32 mouse cellular contexts compared by ENCODE assay signal in the genomic region with DNA sequence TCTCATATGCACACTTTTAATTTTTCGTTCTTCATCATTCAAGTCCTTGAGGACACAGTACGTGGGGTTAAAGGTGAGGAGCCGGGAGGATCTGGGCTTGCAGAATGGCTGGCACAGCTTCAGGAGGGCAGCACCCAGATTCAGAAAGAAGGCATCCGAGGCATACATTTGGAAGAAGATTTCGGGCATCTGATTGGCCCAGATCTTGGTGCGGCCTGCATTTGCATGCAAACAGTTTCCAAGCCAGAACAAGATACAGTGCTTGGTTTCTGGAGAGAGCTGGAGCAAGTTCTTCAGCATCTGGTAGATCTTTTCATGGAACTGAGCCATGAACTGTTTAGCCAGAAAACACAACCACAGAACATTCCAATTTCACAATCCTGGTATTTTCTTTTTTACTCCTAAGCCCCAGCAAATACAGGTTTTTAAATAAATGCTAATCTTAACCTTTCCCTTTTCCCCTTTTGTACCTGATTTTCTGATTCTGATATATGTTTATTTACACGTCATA. TPM values are rescaled to one million over a fixed set of nuclear protein-coding genes. Genes with fewer than 3 reads are reported as not detected.
A peak's percentile ranks its signal among the peaks of the same experiment; 100 is the strongest.
DNase-seq lines count a peak whose midpoint lies in the region; TF ChIP-seq lines count a peak whose summit lies in the region.
"Had no signal": no experiment of that assay in that cellular context is flagged by ENCODE, and none has a peak within 500 bp of the region (broad histone marks: within the 10 kb centered on the region; RNA-seq: fewer than 3 reads in every experiment).

No protein-coding gene starts in this region.

- H3K4me3 ChIP-seq in layer of hippocampus, adult 2 months: no peak overlapping the region
- H3K4me3 ChIP-seq: embryonic facial prominence, embryonic 15.5 days; heart, embryonic 15.5 days; intestine, embryonic 15.5 days; limb, embryonic 15.5 days; liver, embryonic 15.5 days; midbrain, embryonic 10.5 days; myocyte; neural tube, embryonic 13.5 days had no signal

- H3K27ac ChIP-seq in layer of hippocampus, adult 2 months: peak overlapping the region; percentile 69
- H3K27ac ChIP-seq: embryonic facial prominence, embryonic 15.5 days; heart, embryonic 15.5 days; intestine, embryonic 15.5 days; limb, embryonic 15.5 days; liver, embryonic 15.5 days; midbrain, embryonic 10.5 days; neural tube, embryonic 13.5 days had no signal

- no peak for TF ChIP-seq CTCF in layer of hippocampus, adult 2 months (conservative IDR thresholded peaks at IDR 0.05)

- DNase-seq in gastrocnemius, adult 18-20 months (ENCODE audit: low spot score): peak; percentile 25
- DNase-seq in gastrocnemius, postnatal 25 days: no peak
- DNase-seq in layer of hippocampus, adult 2 months (ENCODE audit: low spot score in 2 of 2): no peak
- no peak for DNase-seq in layer of hippocampus, adult 11-12 months (ENCODE audit: low spot score)
- DNase-seq in urinary bladder, postnatal 14 days (ENCODE audit: low spot score): peak; percentile 17
- no peak for DNase-seq in urinary bladder, adult 2 months (ENCODE audit: low spot score)
- peak; percentile 21 for DNase-seq in lung, postnatal 25 days (ENCODE audit: low spot score)
- DNase-seq in kidney, adult 8-10 months: no peak
- DNase-seq: adrenal gland, adult 8-10 months; cerebellum, adult 9-10 months; forebrain, postnatal 0 days; kidney, postnatal 25 days; left cerebral cortex, postnatal 4 days had no signal

RNA-seq across cellular contexts. Expression of gene Ube4a, which starts 19.2 kb away (rescaled TPM):
- 10 to 100 TPM; 39.8 to 48.4 TPM for total RNA-seq in gastrocnemius, adult 18-20 months (2021)
- total RNA-seq in gastrocnemius, postnatal 25 days (2021): 10 to 100 TPM; 32.9 to 35.5 TPM
- total RNA-seq in layer of hippocampus, adult 2 months (2021): 10 to 100 TPM; 73.0 to 75.2 TPM
- 23.2 and 29.1 TPM in 2 replicates for polyA plus RNA-seq in urinary bladder, adult 2 months (2012; rRNA removed)

RNA-seq across cellular contexts. Expression of gene Atp5l, which starts 25.7 kb away (rescaled TPM):
- total RNA-seq in gastrocnemius, adult 18-20 months (2021): 100 to 1,000 TPM; 671 to 820 TPM
- total RNA-seq in gastrocnemius, postnatal 25 days (2021): 100 to 1,000 TPM; 769 to 791 TPM
- total RNA-seq in layer of hippocampus, adult 2 months (2021): 100 to 1,000 TPM; 309 to 349 TPM
- polyA plus RNA-seq in urinary bladder, adult 2 months (2012; rRNA removed): 679 and 839 TPM in 2 replicates

RNA-seq across cellular contexts. Expression of gene Cd3g, which starts 34.0 kb away (rescaled TPM):
- not detected for total RNA-seq in gastrocnemius, adult 18-20 months (2021)
- under 1 TPM in 1 of 2 experiments, not detected in 1; 0.54 TPM for total RNA-seq in gastrocnemius, postnatal 25 days (2021)
- total RNA-seq in layer of hippocampus, adult 2 months (2021): not detected
- 1.5 and 1.8 TPM in 2 replicates for polyA plus RNA-seq in urinary bladder, adult 2 months (2012; rRNA removed)
- total RNA-seq: forebrain, postnatal 0 days; layer of hippocampus, postnatal 14 days; left cerebral cortex, adult 8-10 months; left cerebral cortex, postnatal 4 days had no signal
- polyA plus RNA-seq: brain, embryonic 14.5 days; forebrain, embryonic 11.5 days; forebrain, postnatal 0 days; hindbrain, embryonic 16.5 days; kidney, embryonic 14.5 days; midbrain, embryonic 10.5 days; midbrain, embryonic 16.5 days; neural tube, embryonic 13.5 days; Patski; testis, adult 2 months had no signal

RNA-seq across cellular contexts. Expression of gene Cd3d, which starts 35.3 kb away (rescaled TPM):
- not detected for total RNA-seq in gastrocnemius, adult 18-20 months (2021)
- total RNA-seq in gastrocnemius, postnatal 25 days (2021): not detected
- total RNA-seq in layer of hippocampus, adult 2 months (2021): not detected
- 0.55 and 0.68 TPM in 2 replicates for polyA plus RNA-seq in urinary bladder, adult 2 months (2012; rRNA removed)
- total RNA-seq: ES-E14; forebrain, postnatal 0 days; hematopoietic stem cell, adult 5-6 weeks; layer of hippocampus, postnatal 14 days; left cerebral cortex, adult 8-10 months; left cerebral cortex, postnatal 4 days had no signal
- polyA plus RNA-seq: brain, embryonic 14.5 days; embryonic facial prominence, embryonic 15.5 days; forebrain, embryonic 11.5 days; forebrain, postnatal 0 days; hindbrain, embryonic 16.5 days; intestine, embryonic 15.5 days; kidney, embryonic 14.5 days; midbrain, embryonic 10.5 days; midbrain, embryonic 16.5 days; myocyte; neural tube, embryonic 13.5 days; Patski had no signal

Comparison
In these comparisons a context has a peak if more than half of its experiments do, and no peak if none do; other contexts are left out.
1. DNase-seq: peak in gastrocnemius, adult 18-20 months (single experiment), urinary bladder, postnatal 14 days (single experiment) and lung, postnatal 25 days (single experiment); none in gastrocnemius, postnatal 25 days (single experiment), layer of hippocampus, adult 2 months (0 of 2), layer of hippocampus, adult 11-12 months (single experiment), urinary bladder, adult 2 months (single experiment) and kidney, adult 8-10 months (0 of 2).